ENCODE assay signal across 24 mouse cellular contexts in the genomic region with DNA sequence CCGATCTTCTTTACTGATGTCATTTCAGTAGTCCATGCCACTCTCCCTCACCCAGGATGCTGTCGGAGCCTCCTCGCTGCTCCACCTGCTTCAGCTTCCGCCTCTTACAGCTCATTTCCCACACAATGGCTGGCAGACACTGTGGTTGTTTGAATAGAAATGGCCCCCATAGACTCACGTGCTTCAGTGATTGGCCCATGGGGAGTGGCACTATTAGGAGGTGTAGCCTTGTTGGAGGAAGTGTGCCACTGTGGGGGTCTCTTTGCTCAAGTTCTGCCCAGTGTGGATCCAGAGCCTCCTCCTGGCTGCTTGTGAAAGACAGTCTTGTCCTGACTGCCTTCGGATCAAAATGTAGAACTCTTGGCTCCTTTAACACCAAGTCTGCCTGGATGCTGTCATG. TPM values are rescaled to one million over a fixed set of nuclear protein-coding genes. Genes with fewer than 3 reads are reported as not detected.
DNase-seq lines count a peak whose midpoint lies in the region; ATAC-seq lines count a peak whose summit lies in the region.
"Had no signal": no experiment of that assay in that cellular context is flagged by ENCODE, and none has a peak within 500 bp of the region (broad histone marks: within the 10 kb centered on the region; RNA-seq: fewer than 3 reads in every experiment).

No protein-coding gene starts in this region.

- peak; percentile 80 for DNase-seq in heart, adult 11 months
- no peak for DNase-seq in heart, postnatal 36 days
- no peak for DNase-seq in hindbrain, embryonic 11.5 days (ENCODE audit: low spot score)
- no peak for DNase-seq in limb, embryonic 10.5 days (ENCODE audit: low spot score)
- DNase-seq in retina, postnatal 1 day = peak; percentile 17
- no peak for DNase-seq in retina, embryonic 14.5 days (ENCODE audit: low spot score)
- DNase-seq: adrenal gland, adult 2 months; adrenal gland, postnatal 10 days; adrenal gland, postnatal 25 days; B cell, adult 2 months; cerebellum, adult 11 months; cerebellum, adult 18-20 months; cerebellum, adult 9-10 months; cerebellum, postnatal 10 days; cerebellum, postnatal 25 days had no signal

- H3K4me3 ChIP-seq in hindbrain, embryonic 15.5 days = no peak overlapping the region
- no peak overlapping the region for H3K4me3 ChIP-seq in hindbrain, embryonic 11.5 days (ENCODE audit: low read depth, low read length)
- no peak overlapping the region for H3K4me3 ChIP-seq in limb, embryonic 13.5 days
- H3K4me3 ChIP-seq in limb, embryonic 10.5 days = no peak overlapping the region
- H3K4me3 ChIP-seq: embryonic facial prominence, embryonic 10.5 days; embryonic facial prominence, embryonic 12.5 days; forebrain, embryonic 13.5 days; forebrain, embryonic 15.5 days had no signal

- peak; percentile 34; the same call in 1 of the 2 replicates for ATAC-seq in hindbrain, embryonic 15.5 days (ENCODE audit: low FRiP score, low read depth)
- no peak for ATAC-seq in hindbrain, embryonic 11.5 days (ENCODE audit: low FRiP score)
- 0 out of 2 replicates have a peak, but pooled peaks have one; percentile 29 for ATAC-seq in limb, embryonic 13.5 days (ENCODE audit: low FRiP score, low read depth)
- ATAC-seq: CD4-positive, CD25-positive, alpha-beta regulatory T cell, adult 4 months; forebrain, embryonic 13.5 days; forebrain, embryonic 15.5 days had no signal

- no peaks in the 10 kb centered on the region for H3K9me3 ChIP-seq in hindbrain, embryonic 15.5 days
- no peaks in the 10 kb centered on the region for H3K9me3 ChIP-seq in hindbrain, embryonic 11.5 days (ENCODE audit: control insufficient read depth, low read length)
- H3K9me3 ChIP-seq in limb, embryonic 13.5 days = no peaks in the 10 kb centered on the region
- no peaks in the 10 kb centered on the region for H3K9me3 ChIP-seq in limb, embryonic 10.5 days (replicated peaks)
- H3K9me3 ChIP-seq: embryonic facial prominence, embryonic 10.5 days; embryonic facial prominence, embryonic 12.5 days; forebrain, embryonic 13.5 days; forebrain, embryonic 15.5 days had no signal

- no peaks in the 10 kb centered on the region for H3K36me3 ChIP-seq in hindbrain, embryonic 15.5 days
- H3K36me3 ChIP-seq in hindbrain, embryonic 11.5 days (ENCODE audit: control insufficient read depth, insufficient read depth, low read length) = no peaks in the 10 kb centered on the region
- H3K36me3 ChIP-seq in limb, embryonic 13.5 days = no peaks in the 10 kb centered on the region
- H3K36me3 ChIP-seq in limb, embryonic 10.5 days = no peaks in the 10 kb centered on the region
- H3K36me3 ChIP-seq: embryonic facial prominence, embryonic 10.5 days; embryonic facial prominence, embryonic 12.5 days; forebrain, embryonic 15.5 days had no signal

- no peak overlapping the region for H3K4me2 ChIP-seq in hindbrain, embryonic 15.5 days
- H3K4me2 ChIP-seq in hindbrain, embryonic 11.5 days (replicated peaks; ENCODE audit: low read depth, low read length) = no peak overlapping the region
- no peak overlapping the region for H3K4me2 ChIP-seq in limb, embryonic 13.5 days (replicated peaks)
- H3K4me2 ChIP-seq: embryonic facial prominence, embryonic 12.5 days; forebrain, embryonic 13.5 days; forebrain, embryonic 15.5 days had no signal

- H3K4me1 ChIP-seq in hindbrain, embryonic 15.5 days (replicated peaks) = peaks cover 10% of the 10 kb centered on the region
- no peaks in the 10 kb centered on the region for H3K4me1 ChIP-seq in hindbrain, embryonic 11.5 days (replicated peaks; ENCODE audit: control insufficient read depth, insufficient read depth, low read length)
- H3K4me1 ChIP-seq in limb, embryonic 13.5 days = peaks cover 14% of the 10 kb centered on the region
- peaks cover 30% of the 10 kb centered on the region for H3K4me1 ChIP-seq in limb, embryonic 10.5 days

- WGBS in hindbrain, embryonic 15.5 days = 47% methylated on average over 6 of the region's 6 CpGs
- WGBS in hindbrain, embryonic 11.5 days = 52% methylated on average over 6 of the region's 6 CpGs
- WGBS in limb, embryonic 13.5 days = 66% methylated on average over 6 of the region's 6 CpGs
- WGBS in limb, embryonic 10.5 days = 65% methylated on average over 6 of the region's 6 CpGs

- intact Hi-C loops in heart, postnatal 36 days (cut with DNase I) = no loop called here

- no peak overlapping the region for H3K27ac ChIP-seq in hindbrain, embryonic 15.5 days (replicated peaks)
- no peak overlapping the region for H3K27ac ChIP-seq in hindbrain, embryonic 11.5 days (ENCODE audit: low read depth, low read length)
- H3K27ac ChIP-seq in limb, embryonic 13.5 days = no peak overlapping the region
- no peak overlapping the region for H3K27ac ChIP-seq in limb, embryonic 10.5 days
- H3K27ac ChIP-seq: embryonic facial prominence, embryonic 10.5 days; embryonic facial prominence, embryonic 12.5 days; forebrain, embryonic 13.5 days; forebrain, embryonic 15.5 days had no signal

- H3K9ac ChIP-seq in hindbrain, embryonic 15.5 days = no peak overlapping the region
- H3K9ac ChIP-seq in hindbrain, embryonic 11.5 days (ENCODE audit: low read depth, low read length) = no peak overlapping the region
- no peak overlapping the region for H3K9ac ChIP-seq in limb, embryonic 13.5 days
- H3K9ac ChIP-seq: embryonic facial prominence, embryonic 12.5 days; forebrain, embryonic 13.5 days; forebrain, embryonic 15.5 days had no signal

- H3K27me3 ChIP-seq in hindbrain, embryonic 15.5 days = no peaks in the 10 kb centered on the region
- H3K27me3 ChIP-seq in hindbrain, embryonic 11.5 days (ENCODE audit: control insufficient read depth, insufficient read depth, low read length) = 0 out of 2 replicates have a peak, but pooled peaks cover 2% of the 10 kb centered on the region
- no peaks in the 10 kb centered on the region for H3K27me3 ChIP-seq in limb, embryonic 13.5 days
- no peaks in the 10 kb centered on the region for H3K27me3 ChIP-seq in limb, embryonic 10.5 days (ENCODE audit: low read depth, poor library complexity, severe bottlenecking)

RNA-seq across cellular contexts. Expression of a gene that starts 8.4 kb away (rescaled TPM):
- 1 to 10 TPM; 8.2 to 8.5 TPM for total RNA-seq in heart, postnatal 36 days (2021)
- polyA plus RNA-seq in hindbrain, embryonic 15.5 days (2015; fragmentation: Nextera tagmentation; extraction: Ambion mirVana) = 0.43 and 0.52 TPM in 2 replicates
- 0.69 and 0.95 TPM in 2 replicates for polyA plus RNA-seq in hindbrain, embryonic 11.5 days (2014; fragmentation: Nextera tagmentation; extraction: Ambion mirVana)
- polyA plus RNA-seq in limb, embryonic 13.5 days (2015; fragmentation: Nextera tagmentation; extraction: Ambion mirVana) = 0.74 and 0.84 TPM in 2 replicates
- 0.65 and 0.68 TPM in 2 replicates for polyA plus RNA-seq in limb, embryonic 10.5 days (2016; fragmentation: Nextera tagmentation; extraction: Ambion mirVana)

RNA-seq across cellular contexts. Expression of a gene that starts 12.2 kb away (rescaled TPM):
- 10 to 100 TPM; 29.9 to 30.9 TPM for total RNA-seq in heart, postnatal 36 days (2021)
- 106 and 109 TPM in 2 replicates for polyA plus RNA-seq in hindbrain, embryonic 15.5 days (2015; fragmentation: Nextera tagmentation; extraction: Ambion mirVana)
- 100 and 105 TPM in 2 replicates for polyA plus RNA-seq in hindbrain, embryonic 11.5 days (2014; fragmentation: Nextera tagmentation; extraction: Ambion mirVana)
- 85.9 and 95.9 TPM in 2 replicates for polyA plus RNA-seq in limb, embryonic 13.5 days (2015; fragmentation: Nextera tagmentation; extraction: Ambion mirVana)
- 74.8 and 75.6 TPM in 2 replicates for polyA plus RNA-seq in limb, embryonic 10.5 days (2016; fragmentation: Nextera tagmentation; extraction: Ambion mirVana)

RNA-seq across cellular contexts. Expression of a gene that starts 14.3 kb away (rescaled TPM):
- not detected for total RNA-seq in heart, postnatal 36 days (2021)
- polyA plus RNA-seq in hindbrain, embryonic 15.5 days (2015; fragmentation: Nextera tagmentation; extraction: Ambion mirVana) = 0.17 and 0.22 TPM in 2 replicates
- 0.24 TPM in 1 of 2 replicates, not detected in the other for polyA plus RNA-seq in hindbrain, embryonic 11.5 days (2014; fragmentation: Nextera tagmentation; extraction: Ambion mirVana)
- polyA plus RNA-seq in limb, embryonic 13.5 days (2015; fragmentation: Nextera tagmentation; extraction: Ambion mirVana) = 0.04 and 0.10 TPM in 2 replicates
- polyA plus RNA-seq in limb, embryonic 10.5 days (2016; fragmentation: Nextera tagmentation; extraction: Ambion mirVana) = 0.11 and 0.16 TPM in 2 replicates
- total RNA-seq: adrenal gland, adult 2 months; adrenal gland, postnatal 25 days; MEL had no signal
- polyA plus RNA-seq: adrenal gland, adult 2 months; CD4-positive, CD25-positive, alpha-beta regulatory T cell, adult 4 months; forebrain, embryonic 11.5 days had no signal

RNA-seq across cellular contexts. Expression of a gene that starts 31.6 kb away (rescaled TPM):
- under 1 TPM; 0.27 to 0.36 TPM for total RNA-seq in heart, postnatal 36 days (2021)
- 1.2 and 1.3 TPM in 2 replicates for polyA plus RNA-seq in hindbrain, embryonic 15.5 days (2015; fragmentation: Nextera tagmentation; extraction: Ambion mirVana)
- 0.90 and 2.3 TPM in 2 replicates for polyA plus RNA-seq in hindbrain, embryonic 11.5 days (2014; fragmentation: Nextera tagmentation; extraction: Ambion mirVana)
- polyA plus RNA-seq in limb, embryonic 13.5 days (2015; fragmentation: Nextera tagmentation; extraction: Ambion mirVana) = 1.8 and 2.2 TPM in 2 replicates
- 1.3 and 1.4 TPM in 2 replicates for polyA plus RNA-seq in limb, embryonic 10.5 days (2016; fragmentation: Nextera tagmentation; extraction: Ambion mirVana)

RNA-seq across cellular contexts. Expression of a gene that starts 32.2 kb away (rescaled TPM):
- total RNA-seq in heart, postnatal 36 days (2021) = 10 to 100 TPM; 63.3 to 64.1 TPM
- polyA plus RNA-seq in hindbrain, embryonic 15.5 days (2015; fragmentation: Nextera tagmentation; extraction: Ambion mirVana) = 72.3 and 78.4 TPM in 2 replicates
- 116 and 130 TPM in 2 replicates for polyA plus RNA-seq in hindbrain, embryonic 11.5 days (2014; fragmentation: Nextera tagmentation; extraction: Ambion mirVana)
- 110 and 114 TPM in 2 replicates for polyA plus RNA-seq in limb, embryonic 13.5 days (2015; fragmentation: Nextera tagmentation; extraction: Ambion mirVana)
- polyA plus RNA-seq in limb, embryonic 10.5 days (2016; fragmentation: Nextera tagmentation; extraction: Ambion mirVana) = 164 and 168 TPM in 2 replicates

Comparison
In these comparisons a context has a peak if more than half of its experiments do, and no peak if none do; other contexts are left out.
1. DNase-seq: peak in heart, adult 11 months (single experiment) and retina, postnatal 1 day (single experiment); none in heart, postnatal 36 days (0 of 2), hindbrain, embryonic 11.5 days (single experiment), limb, embryonic 10.5 days (single experiment) and retina, embryonic 14.5 days (single experiment).